Mouse (Mus musculus) heart, embryonic 11.5 days (tissue): Measurements from ENCODE around the gene Atg5. TPM values are rescaled to one million over a fixed set of nuclear protein-coding genes. Genes with fewer than 3 reads are reported as not detected.

Source experiments
- ATAC-seq: fragments of 200-750 bp; cut with Nextera tagmentation; replicated peaks from 2 replicates; pipeline ENCODE4 v1.8.0; 2017; ENCODE audit warnings: moderate library complexity; ENCODE audit not compliant: insufficient number of reproducible peaks, low FRiP score, low TSS enrichment
- H3K27ac ChIP-seq: fragments of 300-500 bp; sonication (generic); 2 replicates; pipeline ENCODE4 v1.5.1; 2014; ENCODE audit warnings: mild to moderate bottlenecking, low read depth, low read length
- H3K27me3 ChIP-seq: fragments of 300-500 bp; sonication (generic); 2 replicates; pipeline ENCODE4 v1.6.1; 2014; ENCODE audit warnings: mild to moderate bottlenecking, low read length, mixed read lengths; ENCODE audit not compliant: control insufficient read depth, insufficient read depth
- H3K36me3 ChIP-seq: fragments of 300-500 bp; sonication (generic); 2 replicates; pipeline ENCODE4 v1.6.1; 2014; ENCODE audit warnings: mild to moderate bottlenecking, low read length, moderate library complexity, mixed read lengths; ENCODE audit not compliant: control insufficient read depth, insufficient read depth
- H3K4me1 ChIP-seq: fragments of 300-500 bp; sonication (generic); 2 replicates; pipeline ENCODE4 v1.6.1; 2014; ENCODE audit warnings: low read length; ENCODE audit not compliant: control insufficient read depth, insufficient read depth
- H3K4me2 ChIP-seq: fragments of 300-500 bp; sonication (generic); 2 replicates; pipeline ENCODE4 v1.6.1; 2014; ENCODE audit warnings: mild to moderate bottlenecking, moderate library complexity
- H3K4me3 ChIP-seq: fragments of 300-500 bp; sonication (generic); 2 replicates; pipeline ENCODE4 v1.5.1; 2014; ENCODE audit warnings: low read depth, low read length
- H3K9ac ChIP-seq: fragments of 300-500 bp; sonication (generic); 2 replicates; pipeline ENCODE4 v1.6.1; 2014; ENCODE audit warnings: mild to moderate bottlenecking, low read depth, low read length, moderate library complexity
- H3K9me3 ChIP-seq: fragments of 300-500 bp; sonication (generic); replicated peaks from 2 replicates; pipeline ENCODE4 v1.6.1; 2016; ENCODE audit warnings: low read length; ENCODE audit not compliant: control insufficient read depth
- WGBS: fragments of 180-500 bp; shearing (Covaris S2); extraction: QIAGEN DNeasy Blood & Tissue Kit; methylation state at CpG from one replicate; pipeline ENCODE4 v1.1.7; 2014; ENCODE audit not compliant: insufficient replicate concordance; 5-methylcytosine and 5-hydroxymethylcytosine counted together
- polyA plus RNA-seq: library from polyadenylated mRNA; unstranded; fragments of >200 nt; fragmentation: Nextera tagmentation; extraction: Ambion mirVana; gene quantifications from 2 replicates; pipeline ENCODE4 v1.2.1, GENCODE M21; 2014

Gene Atg5
- polyA plus RNA-seq, 1 experiment from 2014 or later, result 30.6 TPM

GRCm38 (mm10) chr10:44322166-44322565, 54.0 kb downstream of the Atg5 start:
- H3K27me3 ChIP-seq, result no peaks in the 10 kb centered on the region
- no peaks in the 10 kb centered on the region for H3K9me3 ChIP-seq
- H3K4me1 ChIP-seq, result no peaks in the 10 kb centered on the region
- H3K4me2 ChIP-seq, result no peak overlapping the region
- no peak overlapping the region for H3K27ac ChIP-seq
- H3K36me3 ChIP-seq, result peaks cover 2% of the 10 kb centered on the region
- ATAC-seq, result no peak
- WGBS, result 65% methylated on average over 1 of the region's 1 CpGs
- no peak overlapping the region for H3K4me3 ChIP-seq
- H3K9ac ChIP-seq, result no peak overlapping the region

DNA sequence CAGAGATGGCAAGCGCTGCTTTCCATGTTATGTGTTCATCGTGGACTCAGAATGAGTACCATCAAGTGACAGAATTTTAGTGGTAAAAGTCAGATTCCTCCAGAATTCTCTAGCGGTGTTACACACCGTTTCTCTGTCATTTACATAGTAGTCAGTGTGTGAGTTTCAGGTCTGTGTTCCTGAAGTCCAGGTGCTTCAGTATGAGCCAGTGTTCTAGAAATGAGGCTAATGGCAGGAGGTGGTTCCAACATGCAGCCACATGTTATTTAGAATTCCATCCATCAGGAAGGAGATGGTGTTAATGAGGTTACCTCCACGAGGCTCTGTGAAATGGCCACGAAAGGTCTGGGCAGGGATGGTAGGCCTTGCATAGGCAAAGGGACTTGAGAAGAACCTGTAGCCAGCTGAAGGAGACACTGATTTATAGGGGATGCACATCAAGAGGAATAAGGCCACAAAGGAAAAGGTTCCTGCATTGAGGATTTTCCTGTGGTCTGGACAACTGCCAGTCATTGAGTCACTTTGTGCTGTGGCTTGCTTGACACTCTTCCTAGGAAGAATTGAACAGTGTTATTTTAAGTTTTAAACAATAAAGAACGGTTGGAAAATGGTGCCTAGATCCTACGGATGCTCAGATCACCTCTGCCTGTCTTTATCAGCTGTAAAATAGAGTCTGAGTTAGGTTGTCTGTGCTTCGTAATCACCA, 55.1 kb downstream of the Atg5 start:
- Histone ChIP-seq H3K4me1 (no peaks in the 10 kb centered on the region), H3K9me3 (no peaks in the 10 kb centered on the region), H3K4me3 (no peak overlapping the region), H3K9ac (no peak overlapping the region), H3K27me3 (no peaks in the 10 kb centered on the region), H3K4me2 (no peak overlapping the region), H3K36me3 (peaks cover 2% of the 10 kb centered on the region), H3K27ac (no peak overlapping the region)
- no peak for ATAC-seq
- 79% methylated on average over 9 of the region's 9 CpGs for WGBS

DNA sequence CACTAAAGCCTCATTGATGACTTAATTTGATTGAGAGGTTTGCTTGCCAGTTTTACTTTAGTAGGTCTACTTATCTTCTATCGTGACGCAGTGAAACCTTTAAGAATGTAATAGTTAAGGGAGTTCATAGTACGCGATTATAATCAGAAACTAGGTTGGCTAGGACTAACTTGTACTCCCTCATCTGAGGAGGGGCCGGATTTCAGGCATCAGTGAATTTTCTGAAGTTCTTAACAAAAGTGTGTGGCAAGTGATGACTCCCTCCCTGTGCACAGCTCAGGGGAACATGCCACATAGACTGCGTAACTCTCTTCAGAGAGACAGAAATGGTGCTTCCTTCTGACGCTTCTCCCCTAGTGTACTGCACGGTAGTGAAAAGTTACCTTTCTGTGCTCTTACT, 55.7 kb downstream of the Atg5 start:
- Histone ChIP-seq H3K4me3 (no peak overlapping the region), H3K4me2 (no peak overlapping the region), H3K9ac (no peak overlapping the region), H3K27me3 (no peaks in the 10 kb centered on the region), H3K9me3 (no peaks in the 10 kb centered on the region), H3K4me1 (no peaks in the 10 kb centered on the region), H3K36me3 (peaks cover 2% of the 10 kb centered on the region), H3K27ac (no peak overlapping the region)
- no peak for ATAC-seq
- 90% methylated on average over 8 of the region's 8 CpGs for whole genome bisulfite sequencing

DNA sequence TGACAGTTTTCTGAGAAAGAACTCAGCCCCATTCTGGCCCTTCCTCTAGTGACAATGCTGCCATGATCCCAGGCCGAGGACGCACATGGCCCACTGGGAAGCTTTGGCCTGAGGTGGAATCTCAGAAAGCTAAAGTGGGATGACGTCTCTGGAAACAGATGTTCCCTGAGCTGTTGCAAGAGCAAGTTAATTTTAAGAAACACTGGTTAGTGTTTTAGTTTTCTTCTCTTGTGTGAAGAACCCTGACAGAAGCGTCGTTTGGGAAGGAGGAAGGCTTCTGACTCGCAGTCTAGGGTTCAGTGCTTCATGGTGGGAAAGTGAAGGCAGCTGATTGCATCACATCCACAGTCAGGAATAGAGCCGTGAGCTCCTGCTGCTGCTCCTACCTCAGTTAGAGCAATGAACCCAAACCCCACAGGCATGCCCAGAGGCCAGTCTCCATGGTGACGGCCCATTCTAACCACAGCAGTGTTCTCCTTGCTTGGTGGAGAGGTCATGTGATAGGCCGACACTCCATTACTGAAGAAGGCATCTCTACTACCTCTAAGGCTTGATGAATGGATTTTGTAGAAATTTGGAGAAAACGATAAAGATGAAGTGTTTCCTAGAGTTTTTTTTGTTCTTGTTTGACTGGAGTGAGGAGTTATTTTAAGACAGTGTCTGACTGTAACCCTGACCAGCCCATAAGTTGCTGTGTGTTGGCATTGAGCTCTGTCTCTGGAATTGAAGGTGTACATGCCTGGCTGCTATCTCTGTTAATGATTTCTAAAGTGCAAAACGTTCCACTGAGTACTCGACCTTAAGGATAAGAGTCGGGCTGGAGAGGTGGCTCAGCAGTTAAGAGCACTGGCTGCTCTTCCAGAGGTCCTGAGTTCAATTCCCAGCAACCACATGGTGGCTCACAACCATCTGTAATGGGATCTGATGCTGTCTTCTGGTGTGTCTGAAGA, 57.7 kb downstream of the Atg5 start:
- Histone ChIP-seq H3K36me3 (no peaks in the 10 kb centered on the region; the same call in 1 of the 2 replicates), H3K27me3 (no peaks in the 10 kb centered on the region), H3K27ac (no peak overlapping the region), H3K4me1 (no peaks in the 10 kb centered on the region), H3K9ac (no peak overlapping the region), H3K9me3 (no peaks in the 10 kb centered on the region), H3K4me3 (no peak overlapping the region), H3K4me2 (no peak overlapping the region)
- no peak for ATAC-seq
- 70% methylated on average over 13 of the region's 13 CpGs for WGBS

GRCm38 (mm10) chr10:44327057-44327456, 58.9 kb downstream of the Atg5 start:
- H3K36me3 ChIP-seq, result no peaks in the 10 kb centered on the region
- H3K27me3 ChIP-seq, result no peaks in the 10 kb centered on the region
- no peak overlapping the region for H3K4me3 ChIP-seq
- no peak for ATAC-seq
- H3K9me3 ChIP-seq, result no peaks in the 10 kb centered on the region
- H3K9ac ChIP-seq, result no peak overlapping the region
- H3K27ac ChIP-seq, result no peak overlapping the region
- H3K4me1 ChIP-seq, result no peaks in the 10 kb centered on the region
- WGBS, result 85% methylated on average over 9 of the region's 9 CpGs
- H3K4me2 ChIP-seq, result no peak overlapping the region

DNA sequence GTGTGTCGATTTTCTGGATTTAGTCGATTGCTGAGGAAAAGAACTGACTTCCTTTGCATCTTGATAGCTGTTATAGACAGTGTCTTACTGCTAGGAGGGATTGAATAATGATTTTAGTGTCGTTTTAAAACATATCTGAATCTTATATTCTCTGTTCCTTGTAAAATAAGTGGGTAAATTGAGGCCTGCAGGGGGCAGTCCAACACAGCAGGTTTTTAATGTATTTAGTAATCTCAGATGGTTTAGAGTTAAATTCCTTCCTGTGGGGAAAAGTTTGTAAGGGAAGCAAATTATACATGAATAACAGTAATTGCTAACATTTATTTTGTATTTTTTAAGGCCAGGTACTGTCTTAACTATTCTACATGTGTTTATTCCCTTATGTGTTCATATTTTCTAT, 60.2 kb downstream of the Atg5 start:
- Histone ChIP-seq H3K27me3 (no peaks in the 10 kb centered on the region), H3K36me3 (no peaks in the 10 kb centered on the region), H3K27ac (no peak overlapping the region), H3K4me1 (no peaks in the 10 kb centered on the region), H3K4me3 (no peak overlapping the region), H3K9me3 (no peaks in the 10 kb centered on the region), H3K4me2 (no peak overlapping the region), H3K9ac (no peak overlapping the region)
- 56% methylated on average over 3 of the region's 3 CpGs for WGBS
- ATAC-seq, result no peak

- no peak overlapping the region for H3K4me3 ChIP-seq
- no peaks in the 10 kb centered on the region for H3K9me3 ChIP-seq
- 91% methylated on average over 1 of the region's 1 CpGs for WGBS
- H3K4me2 ChIP-seq, result no peak overlapping the region
- ATAC-seq, result no peak
- no peaks in the 10 kb centered on the region for H3K4me1 ChIP-seq
- H3K36me3 ChIP-seq, result no peaks in the 10 kb centered on the region
- no peak overlapping the region for H3K9ac ChIP-seq
- no peaks in the 10 kb centered on the region for H3K27me3 ChIP-seq
- no peak overlapping the region for H3K27ac ChIP-seq
Measured at GRCm38 (mm10) chr10:44330717-44331116, 62.6 kb downstream of the Atg5 start.

GRCm38 (mm10) chr10:44331469-44331868, 63.3 kb downstream of the Atg5 start:
- Histone ChIP-seq H3K4me3 (no peak overlapping the region), H3K9ac (no peak overlapping the region), H3K4me1 (no peaks in the 10 kb centered on the region), H3K4me2 (no peak overlapping the region), H3K36me3 (no peaks in the 10 kb centered on the region), H3K27me3 (no peaks in the 10 kb centered on the region), H3K9me3 (no peaks in the 10 kb centered on the region), H3K27ac (no peak overlapping the region)
- ATAC-seq, result no peak
- WGBS, result 68% methylated on average over 2 of the region's 2 CpGs
